Mouse (Mus musculus) liver, postnatal 0 days (tissue): ENCODE results near the gene Mboat7.

Experiments
- CTCF ChIP-seq: sonication (generic); IDR thresholded peaks from 2 replicates; pipeline ENCODE4 v1.5.1; 2016; ENCODE audit warnings: antibody characterized with exemption, low read depth
- EP300 ChIP-seq: IDR thresholded peaks from 2 replicates; pipeline ENCODE4 v1.6.1; 2016; ENCODE audit warnings: antibody characterized with exemption, low read depth, mild to moderate bottlenecking

DNA sequence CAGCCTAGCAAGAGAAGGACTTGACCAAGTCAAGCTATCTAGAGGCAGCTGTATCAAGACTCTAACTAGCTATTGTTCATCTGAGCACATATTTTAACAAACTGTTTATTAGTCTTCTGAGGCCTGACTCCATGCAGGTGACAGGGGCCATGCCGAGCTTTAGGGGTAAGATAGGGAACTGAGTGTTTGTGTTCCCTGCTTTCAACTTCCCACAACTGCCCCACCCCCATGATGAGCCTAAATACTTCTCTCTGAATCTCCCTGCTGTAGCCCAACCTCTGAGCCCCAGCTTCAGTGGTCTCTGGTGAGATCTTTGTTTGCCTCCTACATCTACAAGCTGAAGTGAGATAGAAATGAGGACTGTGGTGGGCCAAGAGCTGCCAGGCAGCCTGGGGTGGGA, 21.9 kb upstream of the Mboat7 start:
- TF ChIP-seq CTCF (no peak), EP300 (no peak)
